Mouse (Mus musculus) urinary bladder, adult 2 months (tissue): ENCODE measurements around the gene Gm21719. TPM values are rescaled to one million over a fixed set of nuclear protein-coding genes. Genes with fewer than 3 reads are reported as not detected.
"Not testable (repeated sequence)": the region's sequence is repeated elsewhere in the genome, so short reads cannot be mapped to it uniquely, and the experiment has no call there.

Source experiments
- DNase-seq: peaks from one replicate; pipeline ENCODE4 v3.0.0; 2022; ENCODE audit warnings: low spot score
- polyA plus RNA-seq: library from polyadenylated mRNA; depleted of rRNA; stranded (reverse); fragments of >200 nt; gene quantifications from 2 replicates; pipeline ENCODE4 v1.2.3, GENCODE M21; 2012; rRNA removed

The Gm21719 gene
- not detected in 2 replicates for polyA plus RNA-seq

- not testable (repeated sequence) for DNase-seq
Observed at GRCm38 (mm10) chrY:6682772-6683171, at the start of gene Gm21719. Gene Gm21719 (minus strand): TSS chrY:6682872.

Other genes starting within 250 kb of the Gm21719 start
- not detected in 2 replicates for gene Gm28919, start 99.3 kb downstream of the Gm21719 start, polyA plus RNA-seq
- not detected in 2 replicates for gene Gm20830, start 235.4 kb upstream of the Gm21719 start, polyA plus RNA-seq